Comparison of ENCODE assay signal across 19 mouse cellular contexts in genomic region chr16:71812840-71813239, GRCm38 (mm10).
DNase-seq lines count a peak whose midpoint lies in the region; ATAC-seq and TF ChIP-seq lines count a peak whose summit lies in the region.
"Had no signal": no experiment of that assay in that cellular context is flagged by ENCODE, and none has a peak within 500 bp of the region (broad histone marks: within the 10 kb centered on the region; RNA-seq: fewer than 3 reads in every experiment).

No protein-coding gene starts in this region.

- TF ChIP-seq POLR2A in brain, embryonic 14.5 days (IDR thresholded peaks at IDR 0.05; ENCODE audit: borderline replicate concordance, extremely low read depth, insufficient read depth, insufficient read length, poor library complexity, severe bottlenecking), result no peak

- no peaks in the 10 kb centered on the region for H3K27me3 ChIP-seq in midbrain, embryonic 15.5 days (replicated peaks)
- no peaks in the 10 kb centered on the region for H3K27me3 ChIP-seq in midbrain, embryonic 10.5 days (ENCODE audit: low read depth, poor library complexity, severe bottlenecking)
- no peaks in the 10 kb centered on the region for H3K27me3 ChIP-seq in midbrain, embryonic 16.5 days (ENCODE audit: control insufficient read depth, insufficient read depth, low read depth, low read length)
- H3K27me3 ChIP-seq: embryonic facial prominence, embryonic 12.5 days; heart, embryonic 15.5 days; hindbrain, embryonic 15.5 days had no signal

- no peaks in the 10 kb centered on the region for H3K9me3 ChIP-seq in midbrain, embryonic 15.5 days
- H3K9me3 ChIP-seq in midbrain, embryonic 10.5 days (replicated peaks), result no peaks in the 10 kb centered on the region
- no peaks in the 10 kb centered on the region for H3K9me3 ChIP-seq in midbrain, embryonic 16.5 days (replicated peaks; ENCODE audit: control insufficient read depth, low read length, poor library complexity, severe bottlenecking)
- H3K9me3 ChIP-seq: embryonic facial prominence, embryonic 12.5 days; heart, embryonic 15.5 days; hindbrain, embryonic 15.5 days had no signal

- H3K36me3 ChIP-seq in midbrain, embryonic 15.5 days (replicated peaks), result no peaks in the 10 kb centered on the region
- no peaks in the 10 kb centered on the region for H3K36me3 ChIP-seq in midbrain, embryonic 10.5 days
- H3K36me3 ChIP-seq in midbrain, embryonic 16.5 days (ENCODE audit: control insufficient read depth, insufficient read depth, low read length), result no peaks in the 10 kb centered on the region
- H3K36me3 ChIP-seq: embryonic facial prominence, embryonic 12.5 days; heart, embryonic 15.5 days; hindbrain, embryonic 15.5 days had no signal

- 0 out of 2 replicates have a peak, but pooled peaks have one; percentile 33 for ATAC-seq in midbrain, embryonic 15.5 days (replicated peaks)
- peak; percentile 66; the same call in 1 of the 2 replicates for ATAC-seq in midbrain, embryonic 16.5 days

- peak; percentile 11 for DNase-seq in heart, adult 11 months
- no peak for DNase-seq in heart, adult 8-10 months (ENCODE audit: low spot score)
- no peak for DNase-seq in midbrain, embryonic 10.5 days (ENCODE audit: low spot score)
- DNase-seq in brain, embryonic 14.5 days (ENCODE audit: low read depth), result peak; percentile 66
- DNase-seq in B cell, adult 2 months, result no peak
- DNase-seq: adrenal gland, adult 2 months; adrenal gland, postnatal 36 days; cerebellum, adult 11 months; cerebellum, adult 8-10 months; cerebellum, postnatal 14 days; gastrocnemius, postnatal 36 days; heart, adult 18-20 months; heart, postnatal 14 days had no signal

- H3K4me2 ChIP-seq in midbrain, embryonic 15.5 days, result no peak overlapping the region
- no peak overlapping the region for H3K4me2 ChIP-seq in midbrain, embryonic 16.5 days (ENCODE audit: low read length)
- H3K4me2 ChIP-seq: embryonic facial prominence, embryonic 12.5 days; heart, embryonic 11.5 days; heart, embryonic 15.5 days; hindbrain, embryonic 15.5 days had no signal

- no peak overlapping the region for H3K27ac ChIP-seq in midbrain, embryonic 15.5 days
- no peak overlapping the region for H3K27ac ChIP-seq in midbrain, embryonic 10.5 days (replicated peaks)
- H3K27ac ChIP-seq in midbrain, embryonic 16.5 days (ENCODE audit: low read length), result no peak overlapping the region
- H3K27ac ChIP-seq: embryonic facial prominence, embryonic 12.5 days; heart, embryonic 15.5 days; hindbrain, embryonic 15.5 days had no signal

- WGBS in midbrain, embryonic 15.5 days, result 50% methylated on average over 5 of the region's 5 CpGs
- WGBS in midbrain, embryonic 10.5 days, result 90% methylated on average over 5 of the region's 5 CpGs
- 52% methylated on average over 5 of the region's 5 CpGs for WGBS in midbrain, embryonic 16.5 days

- no peak overlapping the region for H3K9ac ChIP-seq in midbrain, embryonic 15.5 days
- H3K9ac ChIP-seq in midbrain, embryonic 16.5 days (ENCODE audit: low read depth, low read length), result no peak overlapping the region
- H3K9ac ChIP-seq: embryonic facial prominence, embryonic 12.5 days; heart, embryonic 15.5 days; hindbrain, embryonic 15.5 days had no signal

- H3K4me1 ChIP-seq in midbrain, embryonic 15.5 days, result 0 out of 2 replicates have a peak, but pooled peaks cover 3% of the 10 kb centered on the region
- no peaks in the 10 kb centered on the region for H3K4me1 ChIP-seq in midbrain, embryonic 10.5 days
- H3K4me1 ChIP-seq in midbrain, embryonic 16.5 days (ENCODE audit: control insufficient read depth, insufficient read depth, low read length), result no peaks in the 10 kb centered on the region
- H3K4me1 ChIP-seq: embryonic facial prominence, embryonic 12.5 days; heart, embryonic 15.5 days; hindbrain, embryonic 15.5 days had no signal

- no peak overlapping the region for H3K4me3 ChIP-seq in midbrain, embryonic 15.5 days
- no peak overlapping the region for H3K4me3 ChIP-seq in midbrain, embryonic 10.5 days
- no peak overlapping the region for H3K4me3 ChIP-seq in midbrain, embryonic 16.5 days (ENCODE audit: low read depth, low read length)
- H3K4me3 ChIP-seq: embryonic facial prominence, embryonic 12.5 days; heart, embryonic 15.5 days; hindbrain, embryonic 15.5 days had no signal

- TF ChIP-seq CTCF in brain, embryonic 14.5 days (IDR thresholded peaks at IDR 0.05; ENCODE audit: borderline replicate concordance, extremely low read depth, insufficient read depth, insufficient read length), result no peak

Comparison
In these comparisons a context has a peak if more than half of its experiments do, and no peak if none do; other contexts are left out.
1. DNase-seq: peak in heart, adult 11 months (single experiment) and brain, embryonic 14.5 days (single experiment); none in heart, adult 8-10 months (single experiment), midbrain, embryonic 10.5 days (single experiment) and B cell, adult 2 months (0 of 2).